Mouse (Mus musculus): ENCODE measurements around the gene Wdr35. TPM values are rescaled to one million over a fixed set of nuclear protein-coding genes. Genes with fewer than 3 reads are reported as not detected.

The Wdr35 gene
- total and polyA plus RNA-seq, 3 experiments = 5.9 to 8.8 (median 7.4) TPM

GRCm38 (mm10) chr12:8940011-8941005 is 33.4 kb upstream of the Wdr35 start (continued):
- TF ChIP-seq MAZ (IDR thresholded peaks at IDR 0.05; ENCODE audit: low read depth, low read length) (peak; percentile 68; the same call in 1 of the 2 replicates), CHD1 (IDR thresholded peaks at IDR 0.05; ENCODE audit: low read depth, low read length) (no peak), JUN (IDR thresholded peaks at IDR 0.05; ENCODE audit: insufficient read depth, low read depth, low read length) (peak; percentile 53), POLR2A (IDR thresholded peaks at IDR 0.05; ENCODE audit: low read depth, low read length) (no peak), ZNF384 (IDR thresholded peaks at IDR 0.05; ENCODE audit: low read depth, low read length) (peak; percentile 19; the same call in 1 of the 2 replicates), CHD2 (IDR thresholded peaks at IDR 0.05; ENCODE audit: low read length) (peak; percentile 58; the same call in 1 of the 2 replicates), PAX5 (IDR thresholded peaks at IDR 0.05; ENCODE audit: low read length) (no peak), MAFK (IDR thresholded peaks at IDR 0.05; ENCODE audit: insufficient replicate concordance, low read length) (no peak), HCFC1 (IDR thresholded peaks at IDR 0.05; ENCODE audit: low read depth, low read length) (no peak; the same call in 1 of the 2 replicates), JUND (conservative IDR thresholded peaks at IDR 0.05; ENCODE audit: low read depth, low read length) (peak; percentile 77), ELF1 (IDR thresholded peaks at IDR 0.05; ENCODE audit: low read depth, low read length) (no peak), NELFE (IDR thresholded peaks at IDR 0.05; ENCODE audit: low read depth, low read length) (no peak)

- H3K9me3 ChIP-seq (replicated peaks; ENCODE audit: low read length) = no peaks in the 10 kb centered on the region
Measured at GRCm38 (mm10) chr12:8941131-8941615, 32.5 kb upstream of the Wdr35 start.

More at GRCm38 (mm10) chr12:8941131-8941615, 32.5 kb upstream of the Wdr35 start:
- Histone ChIP-seq H3K27ac (ENCODE audit: insufficient read depth, low read depth) (peak overlapping the region; percentile 58), H3K4me2 (ENCODE audit: insufficient read depth, low read depth, poor library complexity, severe bottlenecking) (no peak overlapping the region), H3K27me3 (replicated peaks) (no peaks in the 10 kb centered on the region), H3K9ac (ENCODE audit: insufficient read depth, low read depth) (peak overlapping the region; percentile 35; the same call in 1 of the 2 replicates), H3K36me3 (replicated peaks in 1 of 2; ENCODE audit: control insufficient read depth in 1 of 2, insufficient read depth in 1 of 2, low read length in 1 of 2) (peaks cover 26 to 35% of the 10 kb centered on the region in 2 experiments), H3K4me1 (ENCODE audit: control insufficient read depth in 1 of 2, insufficient read depth in 2 of 2) (peaks cover 15 to 32% of the 10 kb centered on the region in 2 experiments), H3K79me2 (replicated peaks; ENCODE audit: control insufficient read depth, extremely low read depth, insufficient read depth, poor library complexity, severe bottlenecking) (no peaks in the 10 kb centered on the region), H3K4me3 (replicated peaks in 1 of 3; ENCODE audit: low read depth in 2 of 3, low read length in 2 of 3, poor library complexity in 1 of 3) (no peak overlapping the region)
- dilution Hi-C loops (cut with MboI; ENCODE audit: extremely low pct_ligation_motif_present, extremely low pct_unique_long_range_greater_than_20kb, low sequenced_read_pairs) (no loop called here), in situ Hi-C loops (cut with MboI; ENCODE audit: low pct_ligation_motif_present, low pct_unique_long_range_greater_than_20kb, low sequenced_read_pairs) (no loop called here)
- TF ChIP-seq MYC (IDR thresholded peaks at IDR 0.05; ENCODE audit: low read depth, low read length) = no peak
- no peak for TF ChIP-seq TCF12 (IDR thresholded peaks at IDR 0.05; ENCODE audit: low read depth, low read length)
- no peak for TF ChIP-seq ZC3H11A (IDR thresholded peaks at IDR 0.05; ENCODE audit: low read depth, low read length)
- TF ChIP-seq RAD21 (IDR thresholded peaks at IDR 0.05; ENCODE audit: low read depth, low read length) = no peak
- TF ChIP-seq USF1 (IDR thresholded peaks at IDR 0.05; ENCODE audit: low read depth, low read length) = no peak
- TF ChIP-seq ETS1 (conservative IDR thresholded peaks at IDR 0.05; ENCODE audit: low read depth, low read length) = no peak
- no peak for TF ChIP-seq E2F4 (IDR thresholded peaks at IDR 0.05; ENCODE audit: insufficient replicate concordance, low read depth, low read length)
- peak; percentile 49; the same call in 1 of the 2 replicates for TF ChIP-seq ZKSCAN1 (IDR thresholded peaks at IDR 0.05; ENCODE audit: borderline replicate concordance, low read depth, low read length)
- no peak for DNase-seq (ENCODE audit: extremely low read depth)

Measured in CH12.LX (cell line).